Mouse (Mus musculus) cerebellum, adult 9-10 months (tissue): ENCODE measurements around the gene Gria1.
A peak's percentile ranks its signal among the peaks of the same experiment; 100 is the strongest.

Source experiments
- DNase-seq: peaks from one replicate; pipeline ENCODE4 v3.0.0; 2022

Gria1 gene

GRCm38 (mm10) chr11:57062441-57062840 lies 51.3 kb downstream of the Gria1 start:
- no peak for DNase-seq

GRCm38 (mm10) chr11:57070196-57070901 lies 59.2 kb downstream of the Gria1 start:
- no peak for DNase-seq

- DNase-seq: no peak
These were observed 61.0 kb downstream of the Gria1 start for GRCm38 (mm10) chr11:57072171-57072570.

GRCm38 (mm10) chr11:57079423-57079822 lies 68.2 kb downstream of the Gria1 start:
- DNase-seq: no peak

- no peak for DNase-seq
These were observed 78.3 kb downstream of the Gria1 start for GRCm38 (mm10) chr11:57089527-57089926.

- no peak for DNase-seq
These were observed 79.5 kb downstream of the Gria1 start for GRCm38 (mm10) chr11:57090705-57091104.

GRCm38 (mm10) chr11:57091276-57091914 lies 80.2 kb downstream of the Gria1 start:
- no peak for DNase-seq

- no peak for DNase-seq
These were observed 89.3 kb downstream of the Gria1 start for GRCm38 (mm10) chr11:57100491-57100890.

- peak; percentile 24 for DNase-seq
These were observed 92.6 kb downstream of the Gria1 start for GRCm38 (mm10) chr11:57103751-57104254.

- no peak for DNase-seq
These were observed 94.5 kb downstream of the Gria1 start for GRCm38 (mm10) chr11:57105683-57106082.

- peak; percentile 9 for DNase-seq
These were observed 101.2 kb downstream of the Gria1 start for GRCm38 (mm10) chr11:57112386-57112785.

GRCm38 (mm10) chr11:57114410-57114809 lies 103.2 kb downstream of the Gria1 start:
- DNase-seq: peak; percentile 10

GRCm38 (mm10) chr11:57127066-57127465 lies 115.9 kb downstream of the Gria1 start:
- DNase-seq: no peak

- no peak for DNase-seq
These were observed 129.1 kb downstream of the Gria1 start for GRCm38 (mm10) chr11:57140162-57140780.

GRCm38 (mm10) chr11:57143681-57144080 lies 132.5 kb downstream of the Gria1 start:
- no peak for DNase-seq

- no peak for DNase-seq
These were observed 134.0 kb downstream of the Gria1 start for GRCm38 (mm10) chr11:57145192-57145591.

GRCm38 (mm10) chr11:57145704-57146103 lies 134.5 kb downstream of the Gria1 start:
- no peak for DNase-seq

- DNase-seq: no peak
These were observed 140.5 kb downstream of the Gria1 start for GRCm38 (mm10) chr11:57151674-57152073.

- DNase-seq: no peak
These were observed 143.8 kb downstream of the Gria1 start for GRCm38 (mm10) chr11:57154998-57155397.

- DNase-seq: no peak
These were observed 148.2 kb downstream of the Gria1 start for GRCm38 (mm10) chr11:57159412-57159811.

- no peak for DNase-seq
These were observed 148.9 kb downstream of the Gria1 start for GRCm38 (mm10) chr11:57160076-57160475.

GRCm38 (mm10) chr11:57162931-57163330 lies 151.7 kb downstream of the Gria1 start:
- no peak for DNase-seq

GRCm38 (mm10) chr11:57170058-57170457 lies 158.9 kb downstream of the Gria1 start:
- DNase-seq: no peak

- no peak for DNase-seq
These were observed 163.0 kb downstream of the Gria1 start for GRCm38 (mm10) chr11:57174165-57174564.
